Mouse (Mus musculus): ENCODE data around the gene Map3k11. TPM values are rescaled to one million over a fixed set of nuclear protein-coding genes. Genes with fewer than 3 reads are reported as not detected.
A peak's percentile ranks its signal among the peaks of the same experiment; 100 is the strongest.

Map3k11 gene
- polyA plus RNA-seq, 1 experiment from 2014 or later, result 15.1 TPM

GRCm38 (mm10) chr19:5716955-5717354 is 28.4 kb downstream of the Map3k11 start:
- H3K36me3 ChIP-seq, result peaks cover 60% of the 10 kb centered on the region
- peak overlapping the region; percentile 50; the same call in 1 of the 2 replicates for H3K4me2 ChIP-seq (replicated peaks)
- no peak; the same call in 1 of the 2 replicates for ATAC-seq
- H3K27me3 ChIP-seq, result no peaks in the 10 kb centered on the region
- H3K9me3 ChIP-seq, result no peaks in the 10 kb centered on the region
- no peak overlapping the region for H3K4me3 ChIP-seq (replicated peaks)
- peak overlapping the region; percentile 45; the same call in 1 of the 2 replicates for H3K27ac ChIP-seq
- 52% methylated on average over 10 of the region's 10 CpGs for WGBS
- peaks cover 30% of the 10 kb centered on the region for H3K4me1 ChIP-seq (replicated peaks)
- 0 out of 2 replicates have a peak overlapping the region, but pooled peaks have one; percentile 12 for H3K9ac ChIP-seq (replicated peaks)

- Histone ChIP-seq H3K9ac (replicated peaks) (no peak overlapping the region), H3K4me1 (replicated peaks) (peaks cover 32% of the 10 kb centered on the region), H3K27me3 (no peaks in the 10 kb centered on the region), H3K27ac (no peak overlapping the region), H3K9me3 (no peaks in the 10 kb centered on the region), H3K4me2 (replicated peaks) (no peak overlapping the region), H3K4me3 (replicated peaks) (no peak overlapping the region), H3K36me3 (peaks cover 79% of the 10 kb centered on the region)
- ATAC-seq, result no peak
- WGBS, result 95% methylated on average over 6 of the region's 6 CpGs
These were observed 32.7 kb downstream of the Map3k11 start for GRCm38 (mm10) chr19:5721233-5721632.

GRCm38 (mm10) chr19:5722848-5723425 is 34.4 kb downstream of the Map3k11 start:
- peaks cover 35% of the 10 kb centered on the region for H3K4me1 ChIP-seq (replicated peaks)
- no peak overlapping the region for H3K4me3 ChIP-seq (replicated peaks)
- H3K27ac ChIP-seq, result no peak overlapping the region
- no peaks in the 10 kb centered on the region for H3K9me3 ChIP-seq
- ATAC-seq, result no peak
- H3K27me3 ChIP-seq, result no peaks in the 10 kb centered on the region
- H3K4me2 ChIP-seq (replicated peaks), result no peak overlapping the region
- H3K36me3 ChIP-seq, result peaks cover 76% of the 10 kb centered on the region
- no peak overlapping the region for H3K9ac ChIP-seq (replicated peaks)
- 91% methylated on average over 7 of the region's 7 CpGs for WGBS

- Histone ChIP-seq H3K9ac (replicated peaks) (0 out of 2 replicates have a peak overlapping the region, but pooled peaks have one; percentile 3), H3K27me3 (no peaks in the 10 kb centered on the region), H3K4me1 (replicated peaks) (peaks cover 43% of the 10 kb centered on the region), H3K27ac (no peak overlapping the region), H3K4me2 (replicated peaks) (no peak overlapping the region), H3K36me3 (peaks cover 67% of the 10 kb centered on the region), H3K4me3 (replicated peaks) (no peak overlapping the region), H3K9me3 (no peaks in the 10 kb centered on the region)
- ATAC-seq, result no peak
- 76% methylated on average over 4 of the region's 4 CpGs for WGBS
These were observed 35.5 kb downstream of the Map3k11 start for GRCm38 (mm10) chr19:5723934-5724548.

GRCm38 (mm10) chr19:5724549-5724941 is 36.0 kb downstream of the Map3k11 start:
- no peak overlapping the region for H3K27ac ChIP-seq
- H3K9me3 ChIP-seq, result no peaks in the 10 kb centered on the region
- peaks cover 61% of the 10 kb centered on the region for H3K36me3 ChIP-seq
- no peak overlapping the region for H3K4me3 ChIP-seq (replicated peaks)
- ATAC-seq, result no peak
- H3K9ac ChIP-seq (replicated peaks), result peak overlapping the region; percentile 64; the same call in 1 of the 2 replicates
- WGBS, result 86% methylated on average over 7 of the region's 7 CpGs
- H3K4me2 ChIP-seq (replicated peaks), result peak overlapping the region; percentile 97; the same call in 1 of the 2 replicates
- H3K4me1 ChIP-seq (replicated peaks), result peaks cover 44% of the 10 kb centered on the region
- H3K27me3 ChIP-seq, result no peaks in the 10 kb centered on the region

- WGBS, result 86% methylated on average over 12 of the region's 12 CpGs
- no peak overlapping the region for H3K27ac ChIP-seq
- peaks cover 50% of the 10 kb centered on the region for H3K4me1 ChIP-seq (replicated peaks)
- no peaks in the 10 kb centered on the region for H3K9me3 ChIP-seq
- peak overlapping the region; percentile 40 for H3K4me3 ChIP-seq (replicated peaks)
- peak overlapping the region; percentile 97 for H3K4me2 ChIP-seq (replicated peaks)
- ATAC-seq, result no peak
- peaks cover 55% of the 10 kb centered on the region for H3K36me3 ChIP-seq
- no peaks in the 10 kb centered on the region for H3K27me3 ChIP-seq
- peak overlapping the region; percentile 64 for H3K9ac ChIP-seq (replicated peaks)
These were observed 36.6 kb downstream of the Map3k11 start for GRCm38 (mm10) chr19:5725029-5725707.

GRCm38 (mm10) chr19:5725767-5726515 is 37.4 kb downstream of the Map3k11 start, which contains the start of gene Ehbp1l1:
TSS of gene Ehbp1l1 (minus strand) at chr19:5726317.
- Histone ChIP-seq H3K9me3 (no peaks in the 10 kb centered on the region), H3K27me3 (no peaks in the 10 kb centered on the region), H3K9ac (replicated peaks) (peak within 1 kb of the TSS; percentile 68), H3K4me2 (replicated peaks) (peak within 1 kb of the TSS; percentile 97), H3K36me3 (peaks cover 50% of the 10 kb centered on the region), H3K4me1 (replicated peaks) (peaks cover 58% of the 10 kb centered on the region), H3K27ac (no peak within 1 kb of the TSS), H3K4me3 (replicated peaks) (peak within 1 kb of the TSS; percentile 95)
- WGBS, result 17% methylated on average over 41 of the region's 49 CpGs
- no peak for ATAC-seq

DNA sequence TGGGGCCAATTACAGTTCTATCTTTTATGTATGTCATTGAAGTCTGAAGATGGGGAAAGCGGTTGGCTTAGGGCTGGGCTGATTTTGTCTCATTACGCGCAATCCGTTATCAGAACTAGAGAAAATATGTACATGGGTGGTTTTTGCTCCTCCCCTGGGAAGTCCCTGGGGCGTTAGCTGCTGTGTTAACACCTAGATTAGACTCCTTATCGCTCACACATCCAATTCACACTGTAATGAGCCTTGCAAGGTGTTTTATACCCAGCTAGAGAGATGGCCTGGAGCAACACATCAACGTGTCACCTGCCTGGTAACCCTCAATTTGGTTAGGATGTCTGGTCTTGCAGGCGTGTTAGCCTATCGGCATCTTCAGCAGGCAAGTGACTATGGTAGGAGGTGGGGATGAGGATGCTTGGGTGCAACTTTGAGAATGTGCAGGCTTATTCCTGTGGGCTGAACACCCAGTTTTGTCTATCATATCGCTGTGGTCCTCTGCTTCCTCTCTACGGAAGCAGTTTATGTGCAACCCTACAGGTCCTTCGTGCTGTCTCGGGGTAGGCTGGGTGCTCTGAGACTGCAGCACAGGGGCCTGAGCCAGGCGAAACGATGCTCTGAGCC is 38.5 kb downstream of the Map3k11 start:
- peak overlapping the region; percentile 97 for H3K4me2 ChIP-seq (replicated peaks)
- peaks cover 39% of the 10 kb centered on the region for H3K36me3 ChIP-seq
- no peak overlapping the region for H3K27ac ChIP-seq
- no peak for ATAC-seq
- H3K4me1 ChIP-seq (replicated peaks), result peaks cover 66% of the 10 kb centered on the region
- H3K4me3 ChIP-seq (replicated peaks), result peak overlapping the region; percentile 95
- no peaks in the 10 kb centered on the region for H3K9me3 ChIP-seq
- WGBS, result 80% methylated on average over 15 of the region's 15 CpGs
- peak overlapping the region; percentile 68 for H3K9ac ChIP-seq (replicated peaks)
- H3K27me3 ChIP-seq, result no peaks in the 10 kb centered on the region

DNA sequence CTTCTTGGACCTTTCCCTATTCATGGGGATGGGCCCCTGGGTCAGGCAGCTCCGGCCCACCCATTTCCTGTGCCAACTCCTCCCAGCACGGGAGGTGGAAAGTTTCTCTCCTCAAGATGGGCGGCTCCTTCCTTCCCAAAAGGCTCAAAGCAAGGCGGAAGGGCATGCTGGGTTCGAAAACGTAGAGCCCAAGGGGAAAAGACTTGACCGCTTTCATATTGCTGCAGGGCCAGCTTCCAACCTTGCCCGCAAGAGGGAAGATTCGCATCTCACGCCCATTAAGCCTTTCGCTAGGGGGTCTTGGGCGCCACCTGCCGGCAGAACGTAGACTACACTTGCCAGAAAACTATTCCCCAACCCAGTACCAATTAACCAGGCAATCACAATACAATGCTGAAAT is 39.2 kb downstream of the Map3k11 start:
- Histone ChIP-seq H3K9me3 (no peaks in the 10 kb centered on the region), H3K4me1 (replicated peaks) (peaks cover 66% of the 10 kb centered on the region), H3K9ac (replicated peaks) (peak overlapping the region; percentile 99), H3K27ac (no peak overlapping the region), H3K4me3 (replicated peaks) (peak overlapping the region; percentile 95), H3K36me3 (peaks cover 33% of the 10 kb centered on the region), H3K27me3 (no peaks in the 10 kb centered on the region), H3K4me2 (replicated peaks) (peak overlapping the region; percentile 97)
- ATAC-seq, result no peak
- 4% methylated on average over 14 of the region's 14 CpGs for whole genome bisulfite sequencing

DNA sequence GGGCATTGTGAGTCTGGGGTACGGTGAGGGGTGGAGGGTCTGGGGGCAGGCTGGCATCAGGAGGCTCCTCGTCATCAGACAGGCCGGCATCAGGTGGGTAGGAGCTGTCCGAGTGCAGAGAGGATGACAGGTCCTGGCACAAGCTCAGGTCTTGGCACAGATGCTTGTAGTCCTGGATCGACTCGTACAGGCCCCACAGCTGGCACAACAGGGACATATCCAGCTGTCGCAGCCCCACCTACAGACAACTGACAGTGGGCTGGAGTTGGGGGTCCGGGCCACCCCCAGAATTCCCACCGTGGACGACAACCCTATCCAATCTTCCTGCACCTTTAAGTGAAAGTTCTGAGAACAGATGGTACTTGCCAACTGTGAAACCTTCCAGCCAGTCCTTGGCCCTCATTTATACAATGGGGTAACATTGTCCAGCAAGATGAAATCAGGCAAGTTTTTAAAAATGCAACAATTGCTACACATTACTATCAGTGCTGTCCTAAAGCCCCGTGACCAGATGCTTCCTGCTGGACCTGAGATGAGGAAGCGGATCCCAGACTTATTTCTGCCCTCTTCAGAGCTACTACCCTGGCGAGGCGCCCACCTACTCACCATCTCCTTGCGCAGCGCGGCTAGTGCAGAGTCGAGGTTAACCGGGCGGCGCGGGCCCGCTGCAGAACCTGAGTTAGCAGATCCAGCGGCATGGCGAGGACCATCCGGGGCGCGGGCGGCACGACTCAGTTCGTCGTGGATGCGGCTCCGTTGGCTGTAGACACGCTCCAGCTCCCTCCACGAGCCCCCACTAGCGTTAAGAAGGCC is 40.3 kb downstream of the Map3k11 start:
- H3K9ac ChIP-seq (replicated peaks), result peak overlapping the region; percentile 99
- H3K27me3 ChIP-seq, result no peaks in the 10 kb centered on the region
- ATAC-seq, result peak; percentile 29
- no peaks in the 10 kb centered on the region for H3K9me3 ChIP-seq
- H3K4me2 ChIP-seq (replicated peaks), result peak overlapping the region; percentile 97
- 8% methylated on average over 37 of the region's 37 CpGs for WGBS
- H3K27ac ChIP-seq, result peak overlapping the region; percentile 98
- H3K36me3 ChIP-seq, result peaks cover 26% of the 10 kb centered on the region
- H3K4me1 ChIP-seq (replicated peaks), result peaks cover 66% of the 10 kb centered on the region
- H3K4me3 ChIP-seq (replicated peaks), result peak overlapping the region; percentile 95

- Histone ChIP-seq H3K36me3 (peaks cover 20% of the 10 kb centered on the region), H3K27ac (peak within 1 kb of the TSS; percentile 98), H3K4me3 (replicated peaks) (peak within 1 kb of the TSS; percentile 95), H3K27me3 (peaks cover 3% of the 10 kb centered on the region; the same call in 1 of the 2 replicates), H3K9me3 (no peaks in the 10 kb centered on the region), H3K9ac (replicated peaks) (peak within 1 kb of the TSS; percentile 99), H3K4me1 (replicated peaks) (peaks cover 65% of the 10 kb centered on the region), H3K4me2 (replicated peaks) (peak within 1 kb of the TSS; percentile 97)
- WGBS, result under 1% methylated on average over 37 of the region's 37 CpGs
- peak; percentile 79 for ATAC-seq
These were observed 40.9 kb downstream of the Map3k11 start, which contains the start of gene Fam89b for GRCm38 (mm10) chr19:5729444-5729815. TSS of gene Fam89b (minus strand) at chr19:5729653.
